Mouse (Mus musculus) heart, adult 10 weeks (tissue): ENCODE results near the gene Gm10436. TPM values are rescaled to one million over a fixed set of nuclear protein-coding genes. Genes with fewer than 3 reads are reported as not detected.

Experiments used
- polyA plus RNA-seq: library from polyadenylated mRNA; stranded (reverse); fragments of 350-450 nt; fragmentation: Illumina TruSeq; extraction: RNeasy Lipid Tissue Mini Kit (QIAGEN cat#74804); gene quantifications from one replicate; pipeline ENCODE4 v1.2.3, GENCODE M21; 2014; ENCODE audit warnings: low read depth, low replicate concordance

Gm10436 gene
- polyA plus RNA-seq, result not detected

GRCm38 (mm10) chr12:88182008-88182407 lies at the start of gene Gm10436:
Gene Gm10436, minus strand, starts transcription at chr12:88182108.

Other genes with a start within 250 kb of the Gm10436 start
- gene Gm2042, start 228.0 kb downstream of the Gm10436 start, polyA plus RNA-seq, result not detected
- gene Gm2075, start 170.3 kb downstream of the Gm10436 start, polyA plus RNA-seq, result not detected
- gene Gm6803, start 163.3 kb downstream of the Gm10436 start, polyA plus RNA-seq, result not detected
- gene Gm2056, start 155.1 kb downstream of the Gm10436 start, polyA plus RNA-seq, result not detected
- not detected for gene Gm16368, start 98.4 kb downstream of the Gm10436 start, polyA plus RNA-seq
- gene Gm8332, start 68.0 kb upstream of the Gm10436 start, polyA plus RNA-seq, result not detected
- gene Gm5662, start 92.4 kb upstream of the Gm10436 start, polyA plus RNA-seq, result not detected
- not detected for gene Gm5039, start 141.9 kb upstream of the Gm10436 start, polyA plus RNA-seq
- 34.9 TPM for gene Adck1, start 178.4 kb upstream of the Gm10436 start, polyA plus RNA-seq